Mouse (Mus musculus) heart, postnatal 36 days (tissue): ENCODE data around the gene Ephb6. TPM values are rescaled to one million over a fixed set of nuclear protein-coding genes. Genes with fewer than 3 reads are reported as not detected.

Source experiments
- DNase-seq, 2 experiments: peaks; one replicate each; pipeline ENCODE4 v3.0.0; 2021 to 2022
- intact Hi-C: fragments of 180-260 bp; cut with DNase I; formaldehyde crosslinking; loops from one replicate; pipeline ENCODE4 v1.15.1; 2025
- total RNA-seq, 2 experiments: library from RNA; stranded (reverse); gene quantifications; 2 replicates each; pipeline ENCODE4 v1.2.3; 2021

Gene Ephb6
- total RNA-seq, 2 experiments from 2014 or later = 1.3 to 2.1 TPM

DNA sequence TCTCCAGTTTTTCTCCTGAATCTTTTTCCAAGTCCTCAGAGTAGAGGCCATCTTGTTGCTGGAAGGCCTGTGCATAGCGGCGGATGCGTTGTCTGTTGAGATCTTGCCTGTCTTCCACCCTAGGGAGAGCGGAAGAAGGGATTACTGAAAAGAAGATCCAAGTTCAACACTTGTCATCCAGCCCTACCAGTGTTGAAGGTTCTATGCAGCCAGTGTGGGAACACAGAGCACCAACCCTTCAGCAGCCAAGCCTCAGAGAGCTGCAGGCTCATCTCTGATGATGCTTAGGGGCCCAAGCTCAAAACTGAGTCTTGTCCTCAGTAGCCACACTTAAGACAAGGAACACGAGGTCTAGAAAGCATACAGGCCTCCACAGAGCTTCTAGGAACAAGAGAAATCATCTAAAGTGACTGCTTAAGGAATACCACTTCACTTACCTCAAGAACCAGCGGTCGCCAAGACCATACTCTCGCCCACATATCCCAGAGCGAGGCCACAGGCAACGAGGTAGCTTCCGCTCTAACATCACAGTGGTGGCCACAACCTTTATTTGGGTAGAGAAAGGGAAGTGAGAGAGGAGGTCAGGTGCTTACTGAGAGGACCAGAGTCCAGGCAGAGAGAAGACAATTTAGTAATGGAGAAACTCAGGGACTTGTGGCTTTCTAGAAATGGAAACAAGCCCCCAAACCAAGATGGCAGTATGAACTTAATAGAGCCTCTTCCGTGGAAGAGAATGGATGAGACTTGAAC, 16.1 kb downstream of the Ephb6 start:
- intact Hi-C loops = no loop called here

GRCm38 (mm10) chr6:41622661-41623060, 17.4 kb downstream of the Ephb6 start:
- intact Hi-C loops = no loop called here
- no peak for DNase-seq

More for the DNA sequence above, 16.1 kb downstream of the Ephb6 start:
- DNase-seq = no peak

GRCm38 (mm10) chr6:41628180-41628579, 22.9 kb downstream of the Ephb6 start:
- intact Hi-C loops = no loop called here

DNA sequence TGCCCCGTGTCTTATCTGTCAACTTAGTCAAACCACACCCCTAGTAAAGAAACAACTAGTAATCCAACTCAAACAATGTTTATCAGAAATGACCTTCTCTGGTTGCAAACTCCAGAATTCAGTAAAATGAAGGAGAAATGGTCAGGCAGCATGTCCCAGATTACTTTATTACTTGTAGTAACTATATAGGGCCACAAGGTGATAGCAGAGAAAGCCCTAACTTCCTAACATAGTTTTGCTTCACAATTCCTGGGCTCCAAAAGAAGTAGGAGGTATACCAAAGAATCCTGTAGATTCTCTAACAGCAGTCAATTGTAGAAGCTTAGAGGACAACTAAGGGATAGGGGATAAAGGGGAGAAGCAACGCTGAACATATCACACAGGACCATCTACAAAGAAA, 25.5 kb downstream of the Ephb6 start:
- intact Hi-C loops = no loop called here
- DNase-seq = no peak

More at GRCm38 (mm10) chr6:41628180-41628579, 22.9 kb downstream of the Ephb6 start:
- DNase-seq = no peak

DNA sequence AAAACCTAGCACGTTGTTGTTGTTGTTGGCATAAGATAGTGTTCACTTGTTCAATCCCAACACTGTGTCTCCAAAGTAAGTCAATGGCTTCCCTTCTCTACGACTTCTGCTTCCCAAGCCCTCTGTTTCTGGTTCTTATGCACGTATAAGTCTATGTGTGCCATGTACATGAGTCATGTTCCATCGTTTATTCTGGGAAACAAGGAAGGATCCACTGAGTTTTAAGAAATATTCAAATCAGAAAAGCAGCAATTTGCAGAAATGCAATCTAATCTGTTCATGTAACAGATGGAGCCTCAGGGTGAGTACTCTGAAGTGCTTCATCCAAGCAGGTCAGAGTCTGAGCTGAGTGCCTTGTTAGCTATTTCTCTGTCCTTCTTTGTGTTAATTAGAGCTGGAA, 26.3 kb downstream of the Ephb6 start:
- intact Hi-C loops = no loop called here
- no peak for DNase-seq

DNA sequence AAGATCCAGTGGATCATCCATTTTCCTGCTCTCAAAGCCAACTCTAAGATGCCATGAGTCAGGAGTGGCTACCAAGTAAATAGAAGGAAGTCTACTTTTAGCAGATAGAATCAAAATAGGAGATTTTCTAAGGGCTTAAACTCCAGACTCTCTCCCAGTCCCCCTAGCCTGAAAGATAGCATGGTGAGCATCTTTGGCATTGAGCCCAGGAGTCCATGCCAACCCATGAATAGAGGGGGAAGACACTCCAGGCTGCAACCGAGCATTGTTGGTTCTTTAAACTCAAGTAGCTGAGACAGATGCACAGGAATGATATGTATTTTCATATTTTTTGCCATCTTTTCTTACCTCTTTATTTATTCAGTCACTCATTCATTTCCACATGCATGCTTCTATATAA, 29.9 kb downstream of the Ephb6 start:
- intact Hi-C loops = no loop called here
- no peak for DNase-seq

- DNase-seq = no peak
- intact Hi-C loops = no loop called here
Measured at GRCm38 (mm10) chr6:41636178-41636577, 30.9 kb downstream of the Ephb6 start, which contains the start of gene Trpv6. Trpv6 (minus strand) TSS chr6:41636405.

GRCm38 (mm10) chr6:41637393-41637792, 32.1 kb downstream of the Ephb6 start:
- no peak for DNase-seq
- intact Hi-C loops = no loop called here

DNA sequence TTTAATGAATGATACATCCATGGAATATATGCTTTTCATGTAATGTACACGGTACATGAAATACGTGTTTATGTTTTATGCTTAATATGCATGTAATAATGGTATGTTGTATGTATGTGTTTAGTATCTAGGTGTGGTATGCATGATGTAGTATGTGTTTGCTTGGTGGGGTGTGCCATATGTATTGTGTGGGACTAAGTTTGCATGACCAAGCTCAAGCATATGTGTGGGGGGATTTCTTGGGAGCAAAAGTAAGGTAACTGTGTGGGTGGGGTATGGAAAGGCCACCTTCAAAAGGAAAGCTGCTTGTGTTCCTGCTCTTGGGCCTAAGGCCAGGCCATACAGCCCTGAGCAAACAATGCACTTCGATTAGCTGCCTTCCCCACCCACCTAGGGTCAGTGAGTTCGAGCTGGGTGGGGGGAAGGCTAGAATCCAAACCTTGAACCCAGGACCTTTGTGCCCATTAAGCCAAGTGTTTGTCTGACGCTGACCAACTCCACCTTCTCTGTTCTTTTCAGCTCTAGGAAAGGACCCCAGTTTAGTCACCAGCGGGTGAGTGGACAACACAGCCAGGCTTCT, 32.7 kb downstream of the Ephb6 start:
- intact Hi-C loops = no loop called here
- DNase-seq = no peak

- no peak for DNase-seq
- intact Hi-C loops = no loop called here
Measured at GRCm38 (mm10) chr6:41640449-41640848, 35.2 kb downstream of the Ephb6 start.

GRCm38 (mm10) chr6:41641173-41641866, 36.0 kb downstream of the Ephb6 start:
- DNase-seq = no peak
- intact Hi-C loops = no loop called here

DNA sequence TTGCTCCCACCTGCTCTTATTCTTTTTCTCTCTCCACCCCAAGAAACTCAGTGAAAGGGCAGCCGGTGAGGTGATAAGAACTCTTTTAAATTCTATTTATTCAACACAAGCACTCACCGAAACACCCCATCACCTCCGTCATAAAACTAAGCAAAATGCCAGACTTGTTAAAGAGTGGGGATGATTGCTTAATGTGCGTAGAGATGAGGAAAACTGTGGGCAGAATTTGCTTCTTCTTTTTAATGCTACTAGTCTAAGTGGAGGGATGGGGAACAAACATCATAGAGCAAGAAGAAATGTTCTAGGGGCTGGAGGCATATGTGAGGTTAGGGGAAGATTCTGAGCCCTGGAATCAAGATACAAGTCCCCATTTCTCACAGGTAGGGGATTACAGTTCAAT, 37.5 kb downstream of the Ephb6 start:
- no peak for DNase-seq
- intact Hi-C loops = no loop called here

GRCm38 (mm10) chr6:41643227-41643626, 37.9 kb downstream of the Ephb6 start:
- no peak for DNase-seq
- intact Hi-C loops = no loop called here

DNA sequence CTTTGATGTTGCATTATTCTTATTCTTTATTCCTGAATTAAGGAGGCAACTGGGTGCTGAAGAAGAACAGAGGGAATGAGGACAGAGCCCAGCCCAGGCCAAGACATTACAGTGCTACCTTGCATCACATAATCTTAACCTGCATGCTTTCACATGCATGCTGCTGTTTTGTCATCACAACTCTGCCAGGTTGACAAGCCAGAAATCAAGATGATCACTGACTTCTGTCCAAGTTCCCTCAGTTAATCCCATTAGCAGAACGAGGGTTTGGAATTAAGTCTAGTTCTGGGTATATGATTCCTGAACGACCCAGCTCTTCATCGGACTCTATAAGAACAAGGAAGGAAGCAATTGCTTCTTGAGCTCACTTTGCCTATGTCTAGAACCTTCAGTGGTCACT, 40.9 kb downstream of the Ephb6 start:
- DNase-seq = no peak
- intact Hi-C loops = no loop called here

DNA sequence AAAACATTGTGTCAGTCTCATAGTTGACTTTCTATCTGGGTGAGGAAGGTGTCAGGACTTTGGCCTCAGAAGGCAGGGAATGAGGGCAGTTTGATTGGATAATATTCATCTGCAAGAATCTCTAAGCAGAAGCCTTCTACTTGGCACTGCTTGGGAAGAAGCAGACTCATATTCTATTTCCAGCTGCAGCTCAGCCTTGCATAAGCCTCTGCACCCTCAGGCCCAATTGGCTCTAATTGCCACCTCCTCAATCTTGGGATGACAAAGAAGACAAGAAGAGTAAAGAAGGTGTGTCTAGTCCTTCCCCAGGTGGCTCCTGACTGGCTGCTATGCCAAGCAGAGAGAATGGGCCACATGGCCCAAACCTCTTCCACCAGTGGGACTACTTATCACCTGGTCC, 41.4 kb downstream of the Ephb6 start:
- no peak for DNase-seq
- intact Hi-C loops = no loop called here

- intact Hi-C loops = no loop called here
Measured at GRCm38 (mm10) chr6:41653173-41653572, 47.9 kb downstream of the Ephb6 start.

DNA sequence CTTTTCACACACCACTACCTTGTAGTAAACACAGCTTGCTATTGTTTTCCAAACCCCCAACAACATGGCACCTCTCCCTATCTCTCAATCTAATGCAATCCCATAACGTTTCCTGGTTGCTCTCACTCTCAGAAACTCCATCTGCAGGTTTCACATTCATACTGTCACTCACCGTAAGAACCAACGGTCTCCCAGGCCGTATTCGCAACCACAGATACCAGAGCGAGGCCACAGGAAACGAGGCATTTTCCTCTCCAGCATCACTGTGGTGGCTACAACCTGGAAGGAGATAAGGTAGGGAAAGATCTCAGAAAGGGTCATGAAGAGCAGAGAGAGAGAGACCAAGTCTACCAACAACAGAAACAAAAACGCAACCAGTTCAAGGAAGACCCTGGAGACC, 49.4 kb downstream of the Ephb6 start:
- DNase-seq = no peak
- intact Hi-C loops = no loop called here

More at GRCm38 (mm10) chr6:41653173-41653572, 47.9 kb downstream of the Ephb6 start:
- no peak for DNase-seq

DNA sequence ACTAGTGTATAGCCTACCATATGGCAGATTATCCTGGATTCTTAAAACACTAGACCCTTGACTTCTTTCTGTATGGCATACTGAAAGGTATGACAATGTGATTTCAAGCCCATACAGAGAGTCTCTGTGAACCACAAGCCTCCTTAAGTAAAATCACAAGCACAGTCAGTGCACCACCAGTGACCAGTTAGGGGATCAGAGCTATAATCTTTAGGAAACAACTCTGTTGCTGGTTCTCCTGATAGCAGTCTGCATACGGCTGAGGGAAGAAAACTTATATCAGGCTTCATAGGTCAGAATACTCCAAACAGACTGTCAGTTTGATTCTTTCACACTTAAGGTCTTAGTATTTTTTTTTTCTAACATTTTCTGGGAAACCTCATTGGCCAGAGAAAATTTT, 53.2 kb downstream of the Ephb6 start:
- intact Hi-C loops = no loop called here
- DNase-seq = no peak

DNA sequence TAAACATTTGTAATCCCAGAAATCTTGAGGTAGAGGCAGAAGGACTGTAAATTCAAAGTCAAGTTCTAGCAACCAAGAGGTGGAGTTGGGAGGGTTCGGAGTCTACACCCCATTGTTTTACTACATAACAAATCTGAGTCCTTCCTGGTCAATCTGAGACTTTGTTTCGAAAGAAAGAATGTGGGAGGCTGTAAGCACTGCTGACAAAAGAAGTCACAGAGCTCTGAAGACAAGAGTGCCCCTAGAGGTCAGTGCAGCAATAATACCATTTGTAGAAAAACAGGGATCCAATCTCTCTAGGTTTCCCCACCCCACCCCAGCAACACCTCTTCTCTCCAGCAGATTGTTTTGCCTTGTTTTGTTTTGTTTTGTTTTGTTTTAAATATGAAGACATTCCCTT, 57.0 kb downstream of the Ephb6 start:
- intact Hi-C loops = no loop called here
- no peak for DNase-seq
